Mouse (Mus musculus) intestine, embryonic 16.5 days (tissue): Measurements from ENCODE around the gene Abhd14a. TPM values are rescaled to one million over a fixed set of nuclear protein-coding genes. Genes with fewer than 3 reads are reported as not detected.
A peak's percentile ranks its signal among the peaks of the same experiment; 100 is the strongest.

ENCODE experiments used
- ATAC-seq: fragments of 200-750 bp; cut with Nextera tagmentation; 2 replicates; pipeline ENCODE4 v1.8.0; 2017; ENCODE audit warnings: moderate TSS enrichment, moderate library complexity
- H3K27ac ChIP-seq: fragments of 300-500 bp; sonication (generic); 2 replicates; pipeline ENCODE4 v1.5.1; 2014; ENCODE audit warnings: mild to moderate bottlenecking, low read length
- H3K27me3 ChIP-seq: fragments of 300-500 bp; sonication (generic); replicated peaks from 2 replicates; pipeline ENCODE4 v1.6.1; 2014; ENCODE audit warnings: low read length, control low read depth, mixed read lengths; ENCODE audit not compliant: control insufficient read depth, insufficient read depth
- H3K36me3 ChIP-seq: fragments of 300-500 bp; sonication (generic); 2 replicates; pipeline ENCODE4 v1.6.1; 2014; ENCODE audit warnings: low read length, control low read depth; ENCODE audit not compliant: control insufficient read depth, insufficient read depth
- H3K4me1 ChIP-seq: fragments of 300-500 bp; sonication (generic); 2 replicates; pipeline ENCODE4 v1.6.1; 2014; ENCODE audit warnings: low read length, control low read depth, mixed read lengths; ENCODE audit not compliant: control insufficient read depth, insufficient read depth
- H3K4me2 ChIP-seq: fragments of 300-500 bp; sonication (generic); 2 replicates; pipeline ENCODE4 v1.6.1; 2014; ENCODE audit warnings: low read depth, low read length, control low read depth
- H3K4me3 ChIP-seq: fragments of 300-500 bp; sonication (generic); 2 replicates; pipeline ENCODE4 v1.5.1; 2014; ENCODE audit warnings: mild to moderate bottlenecking, low read length
- H3K9ac ChIP-seq: fragments of 300-500 bp; sonication (generic); 2 replicates; pipeline ENCODE4 v1.6.1; 2014; ENCODE audit warnings: low read depth, low read length
- H3K9me3 ChIP-seq: fragments of 300-500 bp; sonication (generic); 2 replicates; pipeline ENCODE4 v1.6.1; 2016; ENCODE audit warnings: low read length, control low read depth; ENCODE audit not compliant: control insufficient read depth
- WGBS: fragments of 180-500 bp; shearing (Covaris S2); extraction: QIAGEN DNeasy Blood & Tissue Kit; methylation state at CpG from one replicate; pipeline ENCODE4 v1.1.7; 2014; 5-methylcytosine and 5-hydroxymethylcytosine counted together
- polyA plus RNA-seq: library from polyadenylated mRNA; unstranded; fragments of >200 nt; fragmentation: Nextera tagmentation; extraction: Ambion mirVana; gene quantifications from 2 replicates; pipeline ENCODE4 v1.2.1, GENCODE M21; 2015

The Abhd14a gene
- polyA plus RNA-seq, 1 experiment from 2014 or later, result 52.0 TPM

DNA sequence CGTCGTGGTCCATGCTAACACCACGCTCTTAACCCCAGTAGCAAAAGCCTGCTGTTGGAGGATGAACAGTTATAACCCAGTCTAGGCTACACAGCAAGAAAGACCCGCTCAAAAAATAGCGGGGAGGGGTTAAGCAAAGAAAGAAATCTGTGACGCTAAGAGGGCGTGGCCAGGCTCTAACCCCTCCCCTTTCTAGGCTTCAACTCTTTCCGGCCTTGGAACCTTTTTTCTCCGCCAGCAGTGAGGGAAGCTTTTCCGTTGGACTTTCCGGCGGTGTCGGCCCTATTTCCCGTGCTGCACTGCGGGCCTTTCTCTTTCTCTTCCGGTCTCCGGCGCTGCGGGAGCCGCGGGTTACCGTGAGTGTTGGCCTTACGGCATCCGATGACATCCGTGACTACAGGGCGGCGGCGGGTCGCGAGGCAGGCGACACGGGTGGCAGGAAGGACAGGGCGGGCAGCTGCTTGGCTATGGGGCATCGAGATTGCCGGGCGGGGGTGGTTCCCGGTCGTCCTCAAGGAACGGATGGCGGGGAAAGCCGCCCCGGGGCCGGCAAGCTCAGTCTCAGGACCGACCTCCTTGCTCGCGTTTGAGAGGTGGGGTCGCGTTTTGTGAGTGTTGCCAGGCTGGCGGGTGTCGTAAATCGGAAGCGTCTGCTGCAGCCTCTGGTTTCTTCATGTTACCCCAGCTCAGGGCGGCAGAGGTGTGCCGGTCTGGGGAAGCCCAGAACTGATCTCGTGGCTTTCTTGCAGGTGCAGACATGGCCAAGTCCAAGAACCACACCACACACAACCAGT lies 18.1 kb downstream of the Abhd14a start, which contains the start of gene Rpl29:
TSS of gene Rpl29 (plus strand) at position 234 of the 794 bp plus-strand sequence.
- peak within 1 kb of the TSS; percentile 82 for H3K4me2 ChIP-seq
- ATAC-seq, result peak; percentile 87
- peaks cover 30% of the 10 kb centered on the region for H3K4me1 ChIP-seq
- H3K36me3 ChIP-seq, result 0 out of 2 replicates have a peak, but pooled peaks cover 8% of the 10 kb centered on the region
- H3K27ac ChIP-seq, result peak within 1 kb of the TSS; percentile 96
- H3K27me3 ChIP-seq, result no peaks in the 10 kb centered on the region
- peak within 1 kb of the TSS; percentile 96 for H3K9ac ChIP-seq
- peak within 1 kb of the TSS; percentile 89 for H3K4me3 ChIP-seq
- WGBS, result under 1% methylated on average over 55 of the region's 55 CpGs
- no peaks in the 10 kb centered on the region for H3K9me3 ChIP-seq

DNA sequence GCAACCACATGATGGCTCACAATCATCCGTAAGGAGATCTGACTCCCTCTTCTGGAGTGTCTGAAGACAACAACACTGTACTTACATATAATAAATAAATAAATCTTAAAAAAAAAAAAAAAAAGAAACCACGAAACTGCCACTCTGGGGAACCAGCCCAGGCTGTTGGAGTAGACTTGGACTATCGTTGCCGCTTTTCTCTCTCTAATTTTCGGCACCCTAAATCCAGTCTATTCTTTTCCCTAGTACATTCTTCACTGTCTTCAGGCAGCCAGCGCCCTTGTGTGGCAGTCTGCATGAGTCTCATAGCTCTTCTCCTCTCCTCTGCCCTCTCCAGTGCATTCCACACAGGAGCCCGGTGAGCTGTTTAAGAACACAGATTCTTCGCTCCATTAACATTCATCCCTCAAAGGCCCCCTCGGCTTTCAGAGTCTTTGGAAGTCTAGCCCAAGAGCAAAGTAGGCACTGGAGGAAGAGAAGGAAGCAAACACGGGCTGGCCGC lies 18.7 kb downstream of the Abhd14a start:
- peak overlapping the region; percentile 89 for H3K4me3 ChIP-seq
- H3K27me3 ChIP-seq, result no peaks in the 10 kb centered on the region
- H3K4me1 ChIP-seq, result peaks cover 30% of the 10 kb centered on the region
- peak; percentile 41; the same call in 1 of the 2 replicates for ATAC-seq
- 0 out of 2 replicates have a peak, but pooled peaks cover 8% of the 10 kb centered on the region for H3K36me3 ChIP-seq
- H3K9me3 ChIP-seq, result no peaks in the 10 kb centered on the region
- peak overlapping the region; percentile 77 for H3K9ac ChIP-seq
- WGBS, result 13% methylated on average over 11 of the region's 11 CpGs
- H3K4me2 ChIP-seq, result peak overlapping the region; percentile 82
- H3K27ac ChIP-seq, result peak overlapping the region; percentile 96

DNA sequence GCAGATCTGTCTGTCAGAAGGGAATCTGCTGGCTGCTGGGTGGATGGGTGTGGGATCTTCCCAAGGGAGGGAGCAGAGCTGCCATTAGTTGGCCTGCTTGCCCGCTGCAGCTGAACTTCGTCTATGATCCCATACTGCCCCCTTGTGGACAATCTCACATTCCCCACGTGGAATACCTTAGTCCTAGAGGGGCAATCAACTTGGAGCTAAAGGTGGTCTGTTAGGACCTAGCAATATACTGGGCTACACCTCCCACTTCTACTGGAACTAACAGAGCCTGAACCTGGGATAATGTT lies 25.7 kb downstream of the Abhd14a start:
- peak overlapping the region; percentile 24; the same call in 1 of the 2 replicates for H3K4me2 ChIP-seq
- no peaks in the 10 kb centered on the region for H3K36me3 ChIP-seq
- 0 out of 2 replicates have a peak overlapping the region, but pooled peaks have one; percentile 39 for H3K9ac ChIP-seq
- no peak overlapping the region for H3K4me3 ChIP-seq
- H3K27me3 ChIP-seq, result peaks cover 4% of the 10 kb centered on the region; the same call in 1 of the 2 replicates
- H3K9me3 ChIP-seq, result no peaks in the 10 kb centered on the region
- peaks cover 20% of the 10 kb centered on the region for H3K4me1 ChIP-seq
- ATAC-seq, result peak; percentile 77
- WGBS, result 0% methylated on average over 3 of the region's 3 CpGs
- H3K27ac ChIP-seq, result no peak overlapping the region

DNA sequence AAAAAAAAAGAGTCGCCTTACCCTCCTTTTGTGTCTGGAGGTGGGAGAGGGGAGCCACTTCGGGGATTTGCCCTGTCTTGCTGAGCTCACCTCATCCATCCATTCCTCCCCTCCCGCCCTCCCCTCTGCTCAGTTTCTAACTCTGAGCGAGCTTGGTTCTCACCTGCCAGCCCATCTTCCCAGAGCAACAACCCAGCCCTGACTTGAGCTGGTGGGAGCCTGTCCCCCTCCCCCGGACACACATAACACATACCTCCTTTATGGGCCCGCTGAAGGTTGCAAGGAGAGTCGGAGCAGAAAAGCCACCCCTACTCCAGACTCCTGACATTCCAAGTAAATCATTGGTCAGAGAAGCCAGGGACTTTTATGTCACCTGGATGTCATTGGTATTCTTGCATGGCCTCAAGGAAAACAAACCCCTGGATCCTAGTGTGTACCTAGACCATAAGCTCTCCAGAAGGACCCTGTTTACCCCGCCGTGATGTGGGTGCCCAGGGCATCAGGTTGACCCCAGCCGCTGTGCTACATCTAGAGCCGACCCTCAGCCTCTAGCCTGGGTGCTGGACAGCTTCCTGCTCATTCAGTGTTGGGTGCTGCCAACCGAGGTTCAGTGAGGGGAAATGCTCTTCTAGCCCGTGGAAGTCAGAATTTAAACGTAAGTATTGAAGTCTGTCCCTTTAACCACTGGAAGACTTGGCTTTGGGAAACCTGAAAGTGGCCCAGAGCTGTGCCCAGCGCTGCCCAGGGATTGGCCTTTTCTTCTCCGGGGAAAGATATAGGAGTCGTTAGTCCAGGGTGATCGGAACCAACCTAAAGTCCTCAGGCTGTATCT lies 26.2 kb downstream of the Abhd14a start:
- no peak overlapping the region for H3K27ac ChIP-seq
- no peak overlapping the region for H3K4me3 ChIP-seq

DNA sequence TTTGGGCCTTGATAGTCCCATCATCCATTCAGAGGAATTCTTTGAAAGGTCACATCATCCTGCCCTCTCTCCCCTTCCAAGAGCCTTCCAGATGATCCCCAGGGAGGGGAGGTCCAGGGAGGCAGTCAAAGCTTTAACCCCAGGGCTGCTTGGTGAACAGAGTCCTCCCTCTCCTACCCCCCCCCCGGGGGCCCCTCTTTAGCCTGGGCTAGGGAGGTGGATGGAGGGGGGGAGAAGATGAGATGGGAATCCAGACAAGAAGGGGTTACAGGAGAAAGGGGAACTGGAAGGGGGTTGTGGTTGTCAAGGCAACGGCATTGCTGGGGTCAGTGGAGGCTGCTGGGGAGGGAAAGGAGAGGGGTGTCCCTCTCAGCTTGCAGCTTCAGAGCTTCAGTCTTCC lies 26.9 kb downstream of the Abhd14a start:
- ATAC-seq, result no peak; the same call in 1 of the 2 replicates
- Histone ChIP-seq H3K4me2 (no peak overlapping the region), H3K4me1 (peaks cover 20% of the 10 kb centered on the region), H3K9me3 (no peaks in the 10 kb centered on the region), H3K4me3 (no peak overlapping the region), H3K36me3 (no peaks in the 10 kb centered on the region), H3K27ac (no peak overlapping the region), H3K27me3 (peaks cover 4% of the 10 kb centered on the region; the same call in 1 of the 2 replicates), H3K9ac (no peak overlapping the region)
- WGBS, result 0% methylated on average over 2 of the region's 2 CpGs

More for the DNA sequence above, 26.2 kb downstream of the Abhd14a start:
- Histone ChIP-seq H3K9me3 (no peaks in the 10 kb centered on the region), H3K9ac (peak overlapping the region; percentile 39; the same call in 1 of the 2 replicates), H3K4me2 (peak overlapping the region; percentile 24; the same call in 1 of the 2 replicates), H3K27me3 (peaks cover 4% of the 10 kb centered on the region; the same call in 1 of the 2 replicates), H3K36me3 (no peaks in the 10 kb centered on the region), H3K4me1 (peaks cover 20% of the 10 kb centered on the region)
- ATAC-seq, result peak; percentile 15; the same call in 1 of the 2 replicates
- 13% methylated on average over 18 of the region's 18 CpGs for WGBS

DNA sequence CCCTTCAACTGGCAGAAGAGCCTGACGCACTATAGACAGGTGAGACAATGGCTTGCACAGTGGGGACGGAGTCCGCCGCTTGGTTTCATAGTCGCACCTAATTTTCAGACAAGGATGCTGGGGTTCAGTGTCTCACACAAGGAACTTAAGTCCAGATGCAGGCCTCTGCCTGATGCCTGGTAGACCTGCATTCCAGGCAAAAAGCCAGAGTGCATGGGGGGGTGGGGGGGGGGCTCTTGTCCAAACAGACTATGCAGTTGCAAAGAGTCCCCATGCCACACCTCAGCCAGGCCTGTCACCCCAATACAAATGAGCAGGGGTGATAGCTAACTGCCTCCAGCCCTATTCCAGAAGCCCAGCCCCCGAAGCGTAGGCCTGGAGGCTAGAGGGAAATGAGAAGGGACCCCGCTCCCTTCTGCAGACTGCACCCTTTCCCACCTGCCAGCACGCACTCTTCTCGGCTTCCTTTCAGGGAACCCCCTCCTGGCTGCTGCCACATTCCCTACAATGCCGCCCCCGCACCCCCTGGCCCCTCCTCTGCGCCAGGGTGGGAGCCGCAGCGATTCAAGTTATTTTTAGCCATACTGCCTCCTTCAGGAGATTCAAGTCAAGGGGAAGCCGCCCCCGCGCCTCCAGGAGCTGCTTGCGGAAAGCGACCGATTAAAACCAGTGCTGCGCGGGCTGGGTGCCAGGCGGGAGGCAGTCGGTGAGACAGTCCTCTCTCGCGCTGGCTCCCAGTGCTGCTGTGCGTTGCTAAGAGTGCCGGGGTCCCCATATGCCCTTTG lies 29.4 kb downstream of the Abhd14a start:
- Histone ChIP-seq H3K4me2 (peak overlapping the region; percentile 58), H3K4me3 (peak overlapping the region; percentile 34), H3K9me3 (no peaks in the 10 kb centered on the region), H3K4me1 (peaks cover 20% of the 10 kb centered on the region), H3K27ac (no peak overlapping the region; the same call in 1 of the 2 replicates), H3K9ac (peak overlapping the region; percentile 56), H3K36me3 (no peaks in the 10 kb centered on the region), H3K27me3 (peaks cover 4% of the 10 kb centered on the region; the same call in 1 of the 2 replicates)
- ATAC-seq, result peak; percentile 52
- WGBS, result 17% methylated on average over 29 of the region's 29 CpGs

DNA sequence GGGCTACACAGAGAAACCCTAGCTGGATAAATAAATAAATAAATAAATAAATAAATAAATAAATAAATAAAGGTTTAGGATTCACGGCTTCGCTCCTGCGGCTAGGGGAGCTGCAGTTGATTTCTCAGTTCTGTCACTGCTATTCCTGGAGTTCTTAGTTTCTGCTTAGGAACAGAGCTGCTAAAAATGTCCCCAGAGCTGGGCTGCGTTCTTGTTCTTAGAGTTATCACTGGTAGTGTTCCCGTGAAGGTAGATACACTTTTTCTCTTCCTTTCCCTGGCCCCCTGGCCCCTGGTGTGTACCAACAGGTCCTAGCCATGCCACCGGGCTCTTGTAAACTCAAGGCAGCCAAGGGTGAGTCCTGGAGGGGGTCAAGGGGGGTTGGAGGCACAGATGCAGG lies 30.7 kb downstream of the Abhd14a start:
- Histone ChIP-seq H3K4me3 (no peak overlapping the region), H3K9me3 (no peaks in the 10 kb centered on the region), H3K36me3 (no peaks in the 10 kb centered on the region), H3K4me2 (no peak overlapping the region), H3K4me1 (peaks cover 20% of the 10 kb centered on the region), H3K27me3 (peaks cover 4% of the 10 kb centered on the region; the same call in 1 of the 2 replicates), H3K27ac (no peak overlapping the region), H3K9ac (no peak overlapping the region)
- no peak for ATAC-seq
- 89% methylated on average over 6 of the region's 6 CpGs for WGBS

DNA sequence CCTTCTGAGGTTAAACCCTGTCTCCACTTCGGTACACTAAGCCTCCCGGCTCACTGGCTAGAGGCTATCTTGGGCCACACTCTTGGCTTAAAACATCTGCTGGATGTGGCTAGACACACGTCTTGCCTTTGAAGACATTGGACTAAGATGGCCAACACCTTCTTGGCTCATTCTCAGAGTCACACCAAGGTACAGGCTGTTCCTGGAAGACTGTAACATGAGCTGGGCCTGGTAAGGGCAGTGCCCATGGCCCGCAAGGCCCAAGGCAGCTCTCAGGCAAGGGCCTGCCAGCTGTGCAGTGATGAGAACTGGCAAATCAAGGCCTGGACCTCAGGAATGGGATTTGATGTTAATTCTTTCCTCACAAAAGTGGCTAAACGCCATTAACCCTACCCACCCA lies 33.9 kb downstream of the Abhd14a start:
- WGBS, result 86% methylated on average over 5 of the region's 5 CpGs
- no peak overlapping the region for H3K27ac ChIP-seq
- no peaks in the 10 kb centered on the region for H3K36me3 ChIP-seq
- H3K4me3 ChIP-seq, result no peak overlapping the region
- peaks cover 13% of the 10 kb centered on the region for H3K4me1 ChIP-seq
- no peak overlapping the region for H3K4me2 ChIP-seq
- peaks cover 4% of the 10 kb centered on the region; the same call in 1 of the 2 replicates for H3K27me3 ChIP-seq
- H3K9me3 ChIP-seq, result no peaks in the 10 kb centered on the region
- no peak overlapping the region for H3K9ac ChIP-seq
- no peak for ATAC-seq
